Mouse (Mus musculus): Measurements from ENCODE around the gene Gm7324. TPM values are rescaled to one million over a fixed set of nuclear protein-coding genes. Genes with fewer than 3 reads are reported as not detected.
"Not testable (repeated sequence)": the region's sequence is repeated elsewhere in the genome, so short reads cannot be mapped to it uniquely, and the experiment has no call there.

Gene Gm7324
- 0.40 and 0.44 TPM in 2 replicates for polyA plus RNA-seq (2012; rRNA removed)

DNA sequence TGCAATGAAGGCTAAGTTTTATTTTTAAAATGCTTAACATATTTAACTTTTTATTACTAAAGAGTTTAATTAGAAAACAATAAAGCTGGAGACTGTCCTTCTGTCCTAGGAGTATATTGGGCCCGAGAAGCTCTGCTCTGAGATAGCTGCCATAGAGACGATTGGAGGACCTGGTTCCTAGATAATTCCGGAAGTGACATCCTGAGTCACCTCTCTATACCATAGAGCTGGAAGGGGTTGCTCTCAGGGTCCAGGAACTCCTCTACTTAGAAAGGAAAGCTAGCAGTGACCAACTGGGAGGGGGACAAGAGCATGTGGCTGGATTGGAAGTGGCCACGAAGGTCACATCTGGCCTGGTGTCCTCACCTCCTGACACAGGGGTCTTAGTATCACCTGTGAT lies at the start of gene Gm7324:
Gene Gm7324, plus strand, starts transcription at position 208 of the 400 bp plus-strand sequence.
- not testable (repeated sequence) for DNase-seq (ENCODE audit: extremely low spot score in 1 of 2, low spot score in 1 of 2)

- not testable (repeated sequence) for DNase-seq (ENCODE audit: extremely low spot score in 1 of 2, low spot score in 1 of 2)
These were observed 20.5 kb upstream of the Gm7324 start, which contains the start of gene Gm8165 for GRCm38 (mm10) chr14:43677099-43677498. Gene Gm8165 (minus strand): TSS chr14:43677199.

DNA sequence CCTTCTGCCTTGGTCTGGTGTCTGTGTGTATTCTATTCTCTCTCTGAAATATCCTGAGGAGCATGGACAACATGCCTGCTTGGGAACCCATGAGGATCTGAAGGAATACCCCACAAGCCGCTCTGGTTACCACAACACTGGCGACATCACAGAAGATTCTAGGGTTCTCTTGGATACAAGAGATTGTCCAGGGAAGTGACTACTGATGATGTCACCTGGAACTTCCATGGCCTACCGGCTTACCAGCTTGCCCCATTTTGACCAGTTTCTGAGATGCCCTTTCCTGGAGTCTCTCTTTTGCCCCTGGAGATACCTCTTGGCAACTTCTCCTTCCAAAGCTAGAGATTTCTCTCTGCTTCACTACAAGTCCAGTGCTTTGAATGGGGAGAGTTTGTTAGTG lies 29.8 kb downstream of the Gm7324 start, which contains the start of gene Gm16506:
Gene Gm16506, minus strand, starts transcription at position 101 of the 400 bp plus-strand sequence.
- not testable (repeated sequence) for DNase-seq (ENCODE audit: extremely low spot score in 1 of 2, low spot score in 1 of 2)

DNA sequence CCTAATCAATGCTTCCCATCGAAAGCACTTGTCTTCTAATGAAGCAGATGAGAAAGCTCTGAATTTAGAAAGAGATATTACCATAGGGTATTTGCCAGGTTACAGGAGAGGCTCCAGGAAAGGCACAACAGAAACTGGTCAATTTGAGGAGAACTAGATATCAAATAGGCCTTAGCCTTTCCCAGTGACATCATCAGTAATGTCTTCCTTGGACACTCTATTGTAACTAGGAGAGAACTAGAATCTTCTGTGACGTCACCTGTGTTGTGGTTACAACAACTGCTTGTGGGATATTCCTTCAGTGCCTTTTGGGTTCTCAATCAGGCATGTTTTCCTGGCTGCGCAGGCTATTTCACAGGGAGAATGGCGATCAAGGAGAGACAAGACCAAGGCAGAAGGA lies 49.9 kb downstream of the Gm7324 start, which contains the start of gene Gm6526:
Gene Gm6526, plus strand, starts transcription at position 301 of the 400 bp plus-strand sequence.
- DNase-seq (ENCODE audit: extremely low spot score in 1 of 2, low spot score in 1 of 2) = not testable (repeated sequence)

Other genes with a start within 250 kb of the Gm7324 start
- 0.11 and 0.12 TPM in 2 replicates for gene Gm5799, start 154.3 kb upstream of the Gm7324 start, polyA plus RNA-seq (2012; rRNA removed)
- not detected in 2 replicates for gene Gm17654, start 118.7 kb upstream of the Gm7324 start, polyA plus RNA-seq (2012; rRNA removed)
- gene Gm10375, start 89.8 kb upstream of the Gm7324 start, polyA plus RNA-seq (2012; rRNA removed) = not detected in 2 replicates
- gene Gm8165, start 20.6 kb upstream of the Gm7324 start, polyA plus RNA-seq (2012; rRNA removed) = not detected in 2 replicates
- not detected in 2 replicates for gene Gm16506, start 29.7 kb downstream of the Gm7324 start, polyA plus RNA-seq (2012; rRNA removed)
- gene Gm6526, start 50.0 kb downstream of the Gm7324 start, polyA plus RNA-seq (2012; rRNA removed) = not detected in 2 replicates
- not detected in 2 replicates for gene Gm8180, start 86.9 kb downstream of the Gm7324 start, polyA plus RNA-seq (2012; rRNA removed)
- 0.32 and 0.38 TPM in 2 replicates for gene Ear1, start 177.7 kb downstream of the Gm7324 start, polyA plus RNA-seq (2012; rRNA removed)
- not detected in 2 replicates for gene Ear10, start 225.7 kb downstream of the Gm7324 start, polyA plus RNA-seq (2012; rRNA removed)
- 1.2 and 1.6 TPM in 2 replicates for gene Gm8113, start 227.6 kb downstream of the Gm7324 start, polyA plus RNA-seq (2012; rRNA removed)